Mouse (Mus musculus) frontal cortex, postnatal 10 days (tissue): ENCODE data around the gene Cd177.
"Not testable (repeated sequence)": the region's sequence is repeated elsewhere in the genome, so short reads cannot be mapped to it uniquely, and the experiment has no call there.

Source experiments
- DNase-seq, 2 experiments: peaks; one replicate each; pipeline ENCODE4 v3.0.0; 2022; ENCODE audit warnings: low spot score in 2 of 2, mixed read lengths in 1 of 2

Gene Cd177

DNA sequence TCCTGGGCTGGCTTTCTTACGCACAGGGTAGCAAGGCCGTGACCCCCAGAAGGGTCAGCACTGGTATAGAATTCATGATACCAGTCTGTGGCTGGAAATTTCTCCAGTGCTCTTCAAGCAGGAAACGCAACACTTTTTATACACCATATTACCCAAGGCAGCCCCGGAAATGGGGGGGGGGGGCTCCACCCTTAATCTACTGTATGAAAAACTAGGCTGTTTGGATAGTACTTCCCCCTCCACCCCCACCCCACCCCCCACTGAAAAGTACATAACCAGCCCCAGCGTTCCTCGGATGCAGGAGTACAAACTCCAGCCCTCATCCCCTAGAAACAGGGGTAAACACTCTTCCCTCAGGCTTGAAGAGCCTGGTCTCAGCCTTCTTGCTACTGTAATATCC, at the start of gene Cd177:
TSS of gene Cd177 (minus strand) at position 101 of the 400 bp plus-strand sequence.
- no peak for DNase-seq

DNA sequence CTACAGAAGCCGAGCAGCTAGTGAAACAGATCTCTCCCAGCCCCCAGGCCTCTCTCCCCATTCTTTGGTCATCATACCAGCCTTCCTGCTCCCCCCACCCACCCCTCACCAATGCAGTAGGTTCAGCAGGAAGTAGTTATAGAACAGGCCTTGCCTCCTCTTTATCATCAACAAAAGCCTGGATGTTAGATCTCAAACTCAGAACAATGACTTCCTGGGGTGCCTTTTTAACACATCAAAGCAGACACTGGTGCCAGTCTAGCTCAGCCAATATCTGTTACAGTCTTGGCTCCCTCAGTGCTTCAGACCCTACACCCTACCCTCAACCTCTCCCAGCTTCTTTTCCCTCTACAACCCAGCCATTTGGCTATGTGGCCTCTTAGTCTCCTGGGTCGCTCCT, 48.9 kb upstream of the Cd177 start:
- DNase-seq, result no peak

DNA sequence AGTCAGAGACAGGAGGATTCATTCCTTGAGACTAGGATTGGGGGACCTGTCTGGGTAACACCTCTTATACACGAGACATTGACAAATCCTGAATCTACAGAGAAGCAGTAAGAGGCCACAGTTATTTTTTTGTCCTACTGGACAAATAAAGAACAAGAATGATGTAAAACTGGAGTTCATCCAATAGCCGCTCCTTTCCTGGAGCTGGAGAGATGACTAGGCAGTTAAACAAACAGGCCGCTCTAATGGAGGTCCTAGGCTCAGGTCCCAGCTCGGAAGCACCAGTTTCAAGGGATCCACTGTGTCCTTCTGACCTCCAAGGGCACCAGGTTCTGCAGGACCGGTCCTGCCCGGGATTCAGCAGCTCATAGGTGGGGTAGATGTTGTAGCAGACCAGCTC, 44.7 kb upstream of the Cd177 start:
- no peak for DNase-seq

DNA sequence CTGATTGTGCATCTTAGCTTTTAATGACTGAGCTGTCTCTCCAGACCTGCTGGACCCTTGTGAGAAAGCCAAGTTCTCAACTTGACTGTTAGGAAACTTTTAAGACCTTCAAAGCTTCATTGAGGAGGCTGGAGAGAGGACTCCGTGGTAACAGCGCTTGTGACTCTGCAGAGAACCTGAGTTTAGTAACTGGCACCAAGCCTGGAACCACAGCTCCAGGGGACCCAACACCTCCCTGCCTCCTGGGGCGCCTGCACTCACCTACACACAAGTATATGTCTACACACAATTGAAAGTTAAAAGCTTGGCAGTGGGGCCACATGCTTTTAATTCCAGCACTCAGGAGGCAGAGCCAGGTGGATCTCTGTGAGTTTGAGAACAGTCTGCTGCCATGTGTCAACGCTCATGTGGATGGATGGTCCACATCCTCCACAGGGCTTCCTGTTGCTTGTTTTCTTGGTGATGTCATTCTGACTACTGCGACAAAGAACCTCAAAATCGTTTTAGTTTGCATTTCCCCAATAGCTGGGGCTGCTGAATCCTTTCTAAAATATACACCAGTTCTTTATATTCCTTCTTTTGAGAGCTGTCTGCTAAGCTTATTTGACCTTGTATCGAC, 42.1 kb upstream of the Cd177 start:
- DNase-seq, result no peak

GRCm38 (mm10) chr7:24797918-24798317, 37.8 kb upstream of the Cd177 start:
- DNase-seq, result no peak

- DNase-seq, result not testable (repeated sequence)
Observed at GRCm38 (mm10) chr7:24776918-24777317, 16.8 kb upstream of the Cd177 start, which contains the start of gene Ceacam10. Gene Ceacam10, plus strand, starts transcription at chr7:24777206.

GRCm38 (mm10) chr7:24776145-24776544, 16.0 kb upstream of the Cd177 start:
- DNase-seq, result no peak

DNA sequence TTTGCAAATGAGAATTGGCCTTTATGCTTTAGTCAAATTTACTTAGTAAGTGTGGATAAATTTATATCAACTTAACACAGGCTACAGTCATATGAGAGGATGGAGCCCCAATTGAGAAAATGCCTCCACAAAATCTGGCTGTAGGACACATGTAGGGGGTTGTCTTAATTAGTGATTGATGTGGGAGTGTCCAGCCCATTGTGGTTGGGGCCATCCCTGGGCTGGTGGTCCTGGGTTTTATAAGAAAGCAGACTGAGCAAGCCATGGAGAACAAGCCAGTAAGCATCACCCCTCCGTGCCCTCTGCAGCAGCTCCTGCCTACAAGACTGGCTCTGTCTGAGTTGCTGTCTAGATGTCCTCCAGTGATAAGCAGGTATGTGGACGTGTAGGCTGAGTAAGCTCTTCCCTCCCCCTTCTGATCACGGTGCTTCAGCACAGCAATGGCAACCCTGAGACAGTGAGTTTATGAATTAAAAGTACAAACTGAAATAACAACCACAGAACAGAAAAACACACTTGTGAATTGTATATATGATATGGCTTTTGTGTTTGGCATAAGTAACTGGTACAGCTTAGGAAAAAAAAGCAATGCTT, 13.9 kb upstream of the Cd177 start:
- no peak for DNase-seq

DNA sequence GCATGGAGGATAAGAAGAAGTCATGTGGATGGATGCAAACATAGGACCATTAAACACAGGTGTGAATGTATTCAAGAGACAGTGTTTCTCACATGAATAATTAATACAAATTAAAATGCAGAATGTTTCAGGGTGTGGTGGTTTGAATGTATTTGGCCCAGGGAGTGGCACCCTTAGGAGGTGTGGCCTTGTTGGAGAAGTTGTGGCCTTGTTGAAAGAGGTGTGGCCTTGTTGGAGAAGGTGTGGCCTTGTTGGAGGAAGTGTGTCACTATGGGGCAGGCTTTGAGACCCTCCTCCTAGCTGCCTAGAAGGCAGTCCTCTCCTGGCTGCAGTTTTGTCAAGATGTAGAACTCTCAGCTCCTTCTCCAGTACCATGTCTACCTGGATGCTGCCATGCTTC, 11.2 kb upstream of the Cd177 start:
- no peak for DNase-seq

GRCm38 (mm10) chr7:24762574-24762973, 2.5 kb upstream of the Cd177 start:
- no peak for DNase-seq

DNA sequence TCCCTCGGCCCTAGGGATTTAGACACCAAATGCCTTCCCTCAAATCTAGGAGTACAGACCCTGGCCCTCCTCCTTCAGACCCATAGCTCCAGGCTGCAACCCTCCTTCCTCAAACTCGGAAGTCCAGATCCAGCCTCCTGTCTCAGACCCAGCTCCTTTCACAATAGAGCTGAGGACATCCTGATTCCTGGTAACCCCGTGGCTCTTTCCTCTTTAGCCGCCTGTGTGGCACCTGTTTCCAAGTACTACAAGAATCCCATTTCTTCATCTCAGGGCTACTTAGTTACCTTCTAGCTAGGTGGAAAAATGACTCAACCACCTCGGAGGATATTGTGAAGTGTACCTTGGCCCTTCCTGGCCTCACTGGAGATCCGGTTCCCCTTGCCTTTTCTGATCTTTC, 1.1 kb upstream of the Cd177 start:
- DNase-seq, result no peak

DNA sequence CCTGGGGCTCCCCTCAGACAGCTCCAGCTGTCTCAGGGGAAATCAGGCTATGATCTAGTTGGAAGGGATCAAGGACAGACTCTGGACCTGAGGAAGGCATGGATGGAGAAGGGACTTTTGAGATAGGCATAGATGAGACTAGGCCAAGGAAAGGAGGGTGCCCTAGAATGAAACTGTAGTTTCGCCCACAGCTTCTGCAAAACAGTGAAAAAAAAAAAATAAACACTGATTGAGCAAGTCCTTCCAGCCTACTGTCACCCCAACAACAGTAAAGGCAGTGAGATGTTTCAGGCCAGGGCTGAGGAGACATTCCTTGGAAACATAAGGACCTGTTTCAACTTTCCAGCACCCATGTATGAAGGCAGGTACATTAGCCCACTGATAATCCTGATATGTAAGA, 1.6 kb downstream of the Cd177 start:
- DNase-seq, result no peak

- no peak for DNase-seq
Observed at GRCm38 (mm10) chr7:24753476-24753875, 6.6 kb downstream of the Cd177 start.

DNA sequence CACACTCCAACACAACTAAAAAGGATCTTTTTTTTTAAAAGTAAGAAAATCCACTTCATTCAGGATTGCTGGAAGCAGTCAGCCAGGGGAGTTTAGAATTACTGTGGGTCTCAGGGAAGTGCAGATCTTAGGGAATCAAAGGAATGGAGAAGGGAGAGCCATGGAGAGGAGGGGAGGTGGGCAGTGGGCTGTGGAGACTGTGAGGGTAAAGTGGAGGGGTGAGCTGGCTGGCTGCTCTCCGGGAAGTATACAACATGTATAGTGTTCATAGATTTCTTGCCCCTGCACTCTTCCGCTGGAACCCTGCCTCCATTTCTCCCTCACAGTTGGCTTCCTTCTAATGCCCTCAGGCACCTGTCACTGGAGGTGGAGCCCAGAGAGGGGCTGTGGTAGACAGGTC, 8.5 kb downstream of the Cd177 start:
- no peak for DNase-seq

GRCm38 (mm10) chr7:24750695-24751094, 9.4 kb downstream of the Cd177 start:
- DNase-seq, result no peak

- DNase-seq, result no peak
Observed at GRCm38 (mm10) chr7:24735970-24736670, 24.0 kb downstream of the Cd177 start.

- not testable (repeated sequence) for DNase-seq
Observed at GRCm38 (mm10) chr7:24726808-24727207, 33.3 kb downstream of the Cd177 start, which contains the start of gene Gm4763. Gene Gm4763, minus strand, starts transcription at chr7:24726908.

- DNase-seq, result no peak
Observed at GRCm38 (mm10) chr7:24715039-24715438, 45.1 kb downstream of the Cd177 start.

- no peak for DNase-seq
Observed at GRCm38 (mm10) chr7:24708832-24709292, 51.2 kb downstream of the Cd177 start, which contains the start of gene BC049730. Gene BC049730, plus strand, starts transcription at chr7:24709242.

GRCm38 (mm10) chr7:24702841-24703240, 57.3 kb downstream of the Cd177 start:
- DNase-seq, result not testable (repeated sequence)

- not testable (repeated sequence) for DNase-seq
Observed at GRCm38 (mm10) chr7:24697891-24698290, 62.2 kb downstream of the Cd177 start.
